Mouse (Mus musculus) bone marrow macrophage, adult 2 months (primary cell): ENCODE results near the gene Zfp593.

ENCODE experiments used
- CTCF ChIP-seq: IDR thresholded peaks from 2 replicates; pipeline ENCODE4 v1.5.1; 2012; ENCODE audit warnings: low read depth, mild to moderate bottlenecking, low read length, moderate library complexity
- POLR2A ChIP-seq: IDR thresholded peaks from 2 replicates; pipeline ENCODE4 v1.6.1; 2012; ENCODE audit warnings: mild to moderate bottlenecking, low read depth, low read length, borderline replicate concordance

- TF ChIP-seq CTCF (no peak), POLR2A (no peak)
Observed at GRCm38 (mm10) chr4:134243516-134244250, 1.7 kb downstream of the Zfp593 start, which contains the start of gene E130218I03Rik.
